Mouse (Mus musculus) stomach, postnatal 0 days (tissue): ENCODE measurements around the gene Asb5. TPM values are rescaled to one million over a fixed set of nuclear protein-coding genes. Genes with fewer than 3 reads are reported as not detected.
A peak's percentile ranks its signal among the peaks of the same experiment; 100 is the strongest.

Source experiments
- ATAC-seq: fragments of 200-750 bp; cut with Nextera tagmentation; 2 replicates; pipeline ENCODE4 v1.8.0; 2017; ENCODE audit not compliant: low FRiP score, low TSS enrichment
- DNase-seq: peaks from one replicate; pipeline ENCODE4 v3.0.0-alpha.2; 2016; ENCODE audit warnings: low spot score
- H3K27ac ChIP-seq: fragments of 300-500 bp; sonication (generic); replicated peaks from 2 replicates; pipeline ENCODE4 v1.5.1; 2014; ENCODE audit warnings: mild to moderate bottlenecking, control low read depth
- H3K27me3 ChIP-seq: fragments of 300-500 bp; sonication (generic); 2 replicates; pipeline ENCODE4 v1.6.1; 2014; ENCODE audit warnings: low read length; ENCODE audit not compliant: control insufficient read depth, insufficient read depth
- H3K36me3 ChIP-seq: fragments of 300-500 bp; sonication (generic); 2 replicates; pipeline ENCODE4 v1.6.1; 2014; ENCODE audit warnings: low read length, mixed read lengths; ENCODE audit not compliant: control insufficient read depth, insufficient read depth
- H3K4me1 ChIP-seq: fragments of 300-500 bp; sonication (generic); replicated peaks from 2 replicates; pipeline ENCODE4 v1.6.1; 2014; ENCODE audit warnings: antibody characterized with exemption; ENCODE audit not compliant: control insufficient read depth, insufficient read depth
- H3K4me2 ChIP-seq: fragments of 300-500 bp; sonication (generic); replicated peaks from 2 replicates; pipeline ENCODE4 v1.6.1; 2014; ENCODE audit warnings: low read depth, mild to moderate bottlenecking, control low read depth, moderate library complexity
- H3K4me3 ChIP-seq: fragments of 300-500 bp; sonication (generic); 2 replicates; pipeline ENCODE4 v1.5.1; 2014; ENCODE audit warnings: low read depth, low read length, control low read depth
- H3K9ac ChIP-seq: fragments of 300-500 bp; sonication (generic); 2 replicates; pipeline ENCODE4 v1.6.1; 2014; ENCODE audit warnings: mild to moderate bottlenecking, low read length, control low read depth, mixed read lengths
- H3K9me3 ChIP-seq: fragments of 300-500 bp; sonication (generic); 2 replicates; pipeline ENCODE4 v1.6.1; 2016; ENCODE audit warnings: low read length; ENCODE audit not compliant: control insufficient read depth
- CTCF ChIP-seq: IDR thresholded peaks from 2 replicates; pipeline ENCODE4 v1.5.1; 2016; ENCODE audit warnings: antibody characterized with exemption, low read depth, mild to moderate bottlenecking, moderate library complexity
- EP300 ChIP-seq: optimal IDR thresholded peaks from 2 replicates; pipeline ENCODE3; 2016; ENCODE audit warnings: antibody characterized with exemption
- WGBS: fragments of 180-500 bp; shearing (Covaris S2); extraction: QIAGEN DNeasy Blood & Tissue Kit; methylation state at CpG from one replicate; pipeline ENCODE4 v1.1.7; 2014; 5-methylcytosine and 5-hydroxymethylcytosine counted together
- polyA plus RNA-seq: library from polyadenylated mRNA; unstranded; fragments of >200 nt; fragmentation: Nextera tagmentation; extraction: Ambion mirVana; gene quantifications from 2 replicates; pipeline ENCODE4 v1.2.1, GENCODE M21; 2015

Gene Asb5
- polyA plus RNA-seq, 1 experiment from 2014 or later, result 3.8 TPM

DNA sequence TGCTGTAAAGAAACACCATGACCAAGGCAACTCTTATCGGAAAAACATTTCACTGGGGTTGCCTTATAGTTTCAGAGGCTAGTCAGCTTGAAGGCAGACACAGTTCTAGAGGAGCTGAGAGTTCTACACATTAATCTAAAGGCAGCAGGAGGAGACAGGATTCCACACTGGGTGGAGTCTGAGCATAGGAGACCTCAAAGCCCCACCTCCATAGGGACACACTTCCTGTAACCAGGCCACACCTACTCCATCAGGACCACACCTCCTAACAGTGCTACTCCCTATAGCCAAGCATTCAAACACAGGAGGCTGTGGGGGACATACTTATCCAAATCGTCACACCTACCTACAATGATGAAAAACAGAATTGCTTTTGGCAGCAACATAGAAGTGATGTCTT lies 3.8 kb upstream of the Asb5 start:
- no peak for DNase-seq
- H3K4me1 ChIP-seq, result no peaks in the 10 kb centered on the region
- TF ChIP-seq EP300 (no peak), CTCF (no peak)
- ATAC-seq, result no peak
- no peaks in the 10 kb centered on the region for H3K27me3 ChIP-seq
- no peak overlapping the region for H3K4me2 ChIP-seq
- H3K4me3 ChIP-seq, result no peak overlapping the region
- no peak overlapping the region for H3K27ac ChIP-seq
- 81% methylated on average over 2 of the region's 2 CpGs for WGBS
- no peak overlapping the region for H3K9ac ChIP-seq
- peaks cover 6% of the 10 kb centered on the region; the same call in 1 of the 2 replicates for H3K36me3 ChIP-seq
- H3K9me3 ChIP-seq, result no peaks in the 10 kb centered on the region

DNA sequence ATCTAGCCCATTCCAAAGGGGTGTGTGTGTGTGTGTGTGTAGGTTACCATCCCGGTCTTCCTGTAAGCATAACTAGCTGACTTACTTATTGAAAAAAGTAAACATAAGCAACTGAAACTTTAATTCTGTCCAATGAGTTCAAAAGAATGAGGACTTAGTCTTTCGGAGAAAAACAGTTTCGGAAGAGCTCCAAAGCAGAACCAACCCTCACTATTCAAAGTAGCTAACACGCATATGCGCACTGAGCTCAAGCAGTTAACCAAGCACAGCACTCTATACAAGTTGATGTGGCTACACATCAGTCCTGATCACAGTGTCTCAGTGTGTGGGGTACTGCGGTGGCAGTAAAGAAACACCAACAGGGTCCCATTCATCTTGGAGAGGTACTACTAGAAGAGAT lies 2.7 kb upstream of the Asb5 start:
- WGBS, result 94% methylated on average over 6 of the region's 6 CpGs
- no peak overlapping the region for H3K27ac ChIP-seq

GRCm38 (mm10) chr8:54528571-54528970 lies 809 bp upstream of the Asb5 start:
- ATAC-seq (no peak), DNase-seq (no peak)
- 20% methylated on average over 7 of the region's 7 CpGs for WGBS
- Histone ChIP-seq H3K9me3 (no peaks in the 10 kb centered on the region), H3K9ac (peak overlapping the region; percentile 89; the same call in 1 of the 2 replicates), H3K36me3 (no peaks in the 10 kb centered on the region), H3K4me3 (peak overlapping the region; percentile 98), H3K4me1 (no peaks in the 10 kb centered on the region), H3K4me2 (peak overlapping the region; percentile 61), H3K27ac (no peak overlapping the region), H3K27me3 (no peaks in the 10 kb centered on the region)
- TF ChIP-seq CTCF (no peak), EP300 (no peak)

More for the DNA sequence above, 2.7 kb upstream of the Asb5 start:
- Histone ChIP-seq H3K36me3 (no peaks in the 10 kb centered on the region), H3K9ac (no peak overlapping the region), H3K4me3 (no peak overlapping the region), H3K4me1 (no peaks in the 10 kb centered on the region), H3K9me3 (no peaks in the 10 kb centered on the region), H3K4me2 (no peak overlapping the region), H3K27me3 (no peaks in the 10 kb centered on the region)
- TF ChIP-seq EP300 (no peak), CTCF (no peak)
- DNase-seq, result no peak
- ATAC-seq, result no peak

GRCm38 (mm10) chr8:54535172-54535571 lies 5.8 kb downstream of the Asb5 start:
- Histone ChIP-seq H3K9me3 (no peaks in the 10 kb centered on the region), H3K4me1 (no peaks in the 10 kb centered on the region), H3K4me3 (no peak overlapping the region), H3K9ac (no peak overlapping the region), H3K36me3 (no peaks in the 10 kb centered on the region), H3K27me3 (no peaks in the 10 kb centered on the region), H3K4me2 (no peak overlapping the region), H3K27ac (no peak overlapping the region)
- TF ChIP-seq CTCF (no peak), EP300 (no peak)
- ATAC-seq, result no peak
- no peak for DNase-seq
- WGBS, result 93% methylated on average over 5 of the region's 5 CpGs

DNA sequence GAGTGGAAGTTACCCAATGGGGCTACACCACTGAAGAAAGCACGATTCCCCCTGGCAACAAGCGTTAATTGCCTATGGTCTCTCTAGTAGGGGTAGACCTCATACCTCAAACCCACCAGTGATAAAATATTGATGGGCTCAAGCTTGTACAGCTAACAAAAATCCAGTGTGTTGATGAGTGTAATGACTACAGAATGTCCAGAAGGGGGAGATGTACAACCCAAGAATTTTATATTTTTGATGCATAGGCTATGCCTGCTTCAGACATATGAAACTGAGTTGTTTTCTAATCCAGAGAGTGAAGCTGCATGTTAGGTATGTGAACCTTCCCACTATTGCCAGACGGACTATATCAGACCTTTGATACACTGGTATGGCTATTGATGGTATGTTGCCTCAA lies 7.9 kb downstream of the Asb5 start:
- WGBS, result 87% methylated on average over 3 of the region's 3 CpGs
- no peak for ATAC-seq
- TF ChIP-seq EP300 (no peak), CTCF (peak; percentile 68)
- no peak overlapping the region for H3K27ac ChIP-seq
- H3K4me3 ChIP-seq, result no peak overlapping the region
- no peaks in the 10 kb centered on the region for H3K27me3 ChIP-seq
- H3K4me2 ChIP-seq, result no peak overlapping the region
- no peaks in the 10 kb centered on the region for H3K4me1 ChIP-seq
- no peaks in the 10 kb centered on the region; the same call in 1 of the 2 replicates for H3K36me3 ChIP-seq
- DNase-seq, result no peak
- H3K9ac ChIP-seq, result no peak overlapping the region
- H3K9me3 ChIP-seq, result no peaks in the 10 kb centered on the region

DNA sequence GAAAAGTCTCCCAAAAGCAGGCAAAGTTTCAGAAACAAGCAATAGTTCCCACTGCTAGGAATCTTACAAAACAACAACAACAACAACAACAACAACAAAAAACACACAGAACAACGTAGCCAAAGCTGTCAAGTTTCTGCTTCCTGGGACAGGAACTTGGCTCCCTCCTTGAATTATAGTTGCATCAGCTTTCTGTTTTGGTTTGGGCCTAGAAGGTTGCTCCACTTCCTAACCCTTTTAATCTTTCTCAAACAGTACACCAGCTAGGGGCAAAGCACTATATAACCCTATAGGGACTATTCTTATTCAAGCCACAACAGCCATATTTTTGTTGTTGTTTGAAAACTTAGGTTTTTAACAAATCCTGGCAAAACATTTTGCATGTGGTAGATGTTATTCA lies 12.0 kb downstream of the Asb5 start:
- no peaks in the 10 kb centered on the region for H3K27me3 ChIP-seq
- 88% methylated on average over 1 of the region's 1 CpGs for WGBS
- no peak for ATAC-seq
- H3K27ac ChIP-seq, result no peak overlapping the region
- no peak overlapping the region for H3K9ac ChIP-seq
- no peak overlapping the region for H3K4me2 ChIP-seq
- no peak for DNase-seq
- no peak overlapping the region for H3K4me3 ChIP-seq
- H3K36me3 ChIP-seq, result no peaks in the 10 kb centered on the region; the same call in 1 of the 2 replicates
- TF ChIP-seq CTCF (no peak), EP300 (no peak)
- no peaks in the 10 kb centered on the region for H3K4me1 ChIP-seq
- no peaks in the 10 kb centered on the region for H3K9me3 ChIP-seq
